Mouse (Mus musculus) kidney, adult 8-10 months (tissue): ENCODE measurements around the gene Wdr45.

ENCODE experiments used
- DNase-seq, 2 experiments: peaks; one replicate each; pipeline ENCODE4 v3.0.0; 2022

Wdr45 gene

GRCm38 (mm10) chrX:7721514-7722281 lies 7.6 kb downstream of the Wdr45 start, which contains the start of gene Gm45208:
TSS of gene Gm45208 (plus strand) at chrX:7722245.
- peak; percentile 71 to 74 for DNase-seq

- no peak for DNase-seq
Observed at GRCm38 (mm10) chrX:7722282-7722611, 8.1 kb downstream of the Wdr45 start.

- DNase-seq: no peak
Observed at GRCm38 (mm10) chrX:7722691-7723090, 8.6 kb downstream of the Wdr45 start.

- DNase-seq: no peak
Observed at GRCm38 (mm10) chrX:7724135-7724534, 10.0 kb downstream of the Wdr45 start.

GRCm38 (mm10) chrX:7725841-7726240 lies 11.7 kb downstream of the Wdr45 start:
- DNase-seq: no peak

GRCm38 (mm10) chrX:7727176-7727575 lies 13.0 kb downstream of the Wdr45 start:
- DNase-seq: no peak

GRCm38 (mm10) chrX:7728215-7728921 lies 14.2 kb downstream of the Wdr45 start, which contains the start of gene Praf2:
TSS of gene Praf2 (plus strand) at chrX:7728439.
- peak; percentile 82 to 83 for DNase-seq

GRCm38 (mm10) chrX:7728922-7729265 lies 14.8 kb downstream of the Wdr45 start:
- DNase-seq: no peak

GRCm38 (mm10) chrX:7733571-7734156 lies 19.5 kb downstream of the Wdr45 start:
- DNase-seq: peak; percentile 46 to 69

GRCm38 (mm10) chrX:7739336-7740081 lies 25.4 kb downstream of the Wdr45 start:
- peak; percentile 63 to 78 for DNase-seq

GRCm38 (mm10) chrX:7740082-7740819 lies 26.1 kb downstream of the Wdr45 start:
- peak; percentile 26 to 35 for DNase-seq

- no peak for DNase-seq
Observed at GRCm38 (mm10) chrX:7741103-7741502, 27.0 kb downstream of the Wdr45 start.

- DNase-seq: no peak
Observed at GRCm38 (mm10) chrX:7743470-7743869, 29.3 kb downstream of the Wdr45 start.

GRCm38 (mm10) chrX:7744940-7745339 lies 30.8 kb downstream of the Wdr45 start:
- DNase-seq: no peak

- DNase-seq: no peak
Observed at GRCm38 (mm10) chrX:7745429-7745828, 31.3 kb downstream of the Wdr45 start.

GRCm38 (mm10) chrX:7750432-7751116 lies 36.4 kb downstream of the Wdr45 start, which contains the start of gene Ccdc120:
TSS of gene Ccdc120 (minus strand) at chrX:7750905.
- DNase-seq: peak; percentile 70 to 74

GRCm38 (mm10) chrX:7753627-7754026 lies 39.5 kb downstream of the Wdr45 start:
- peak in 1 of 2 experiments; percentile 25 for DNase-seq

GRCm38 (mm10) chrX:7762137-7762920 lies 48.2 kb downstream of the Wdr45 start, which contains the start of gene Tfe3:
TSS of gene Tfe3 (plus strand) at chrX:7762560.
- DNase-seq: peak; percentile 94 to 96

GRCm38 (mm10) chrX:7762921-7763197 lies 48.7 kb downstream of the Wdr45 start:
- no peak for DNase-seq

GRCm38 (mm10) chrX:7763631-7764393 lies 49.7 kb downstream of the Wdr45 start:
- DNase-seq: peak; percentile 11 to 18
